Mouse (Mus musculus) MEL (cell line): ENCODE data around the gene Slco3a1. TPM values are rescaled to one million over a fixed set of nuclear protein-coding genes. Genes with fewer than 3 reads are reported as not detected.

Source experiments
- DNase-seq: peaks from one replicate; pipeline ENCODE4 v3.0.0; 2011; ENCODE audit warnings: low read depth, low spot score
- H3K27ac ChIP-seq: 2 replicates; pipeline ENCODE4 v1.5.1; 2012; ENCODE audit warnings: low read depth, mild to moderate bottlenecking, control low read depth, low read length, moderate library complexity; ENCODE audit not compliant: control insufficient read depth
- H3K27me3 ChIP-seq, 2 experiments: fragments of 150-350 bp in 1 of 2; sonication (generic) in 1 of 2; 2 replicates each; pipeline ENCODE4 v1.6.1; 2012; ENCODE audit warnings: low read length in 2 of 2, mild to moderate bottlenecking in 2 of 2, improper control_type of control experiment in 1 of 2, moderate library complexity in 1 of 2; ENCODE audit not compliant: insufficient read depth in 2 of 2, control insufficient read depth in 1 of 2
- H3K36me3 ChIP-seq, 2 experiments: 2 replicates each; pipeline ENCODE4 v1.6.1; 2012 to 2014; ENCODE audit warnings: low read length in 2 of 2, improper control_type of control experiment in 1 of 2, inconsistent platforms in 1 of 2, mild to moderate bottlenecking in 1 of 2; ENCODE audit not compliant: insufficient read depth in 2 of 2, control insufficient read depth in 1 of 2
- H3K4me1 ChIP-seq, 2 experiments: fragments of 150-350 bp in 1 of 2; sonication (generic) in 1 of 2; 2 replicates each; pipeline ENCODE4 v1.6.1; 2012; ENCODE audit warnings: low read length in 2 of 2, improper control_type of control experiment in 1 of 2, mild to moderate bottlenecking in 1 of 2; ENCODE audit not compliant: insufficient read depth in 2 of 2, control insufficient read depth in 1 of 2
- H3K4me3 ChIP-seq, 2 experiments: fragments of 150-350 bp in 1 of 2; sonication (generic) in 1 of 2; 2 replicates each; pipeline ENCODE4 v1.5.1; 2012; ENCODE audit warnings: low read depth in 2 of 2, low read length in 2 of 2, mild to moderate bottlenecking in 2 of 2, moderate library complexity in 2 of 2, control low read depth in 1 of 2, improper control_type of control experiment in 1 of 2; ENCODE audit not compliant: control insufficient read depth in 1 of 2, insufficient read depth in 1 of 2
- H3K79me2 ChIP-seq: 2 replicates; pipeline ENCODE4 v1.6.1; 2012; ENCODE audit warnings: mild to moderate bottlenecking, low read length, moderate library complexity; ENCODE audit not compliant: control insufficient read depth, poor library complexity, insufficient read depth
- H3K9ac ChIP-seq: 2 replicates; pipeline ENCODE4 v1.6.1; 2012; ENCODE audit warnings: low read depth, mild to moderate bottlenecking, control low read depth, low read length, moderate library complexity; ENCODE audit not compliant: control insufficient read depth, poor library complexity, severe bottlenecking
- H3K9me3 ChIP-seq: fragments of 150-350 bp; sonication (generic); replicated peaks from 2 replicates; pipeline ENCODE4 v1.6.1; 2012; ENCODE audit warnings: mild to moderate bottlenecking, low read length, improper control_type of control experiment, moderate library complexity; ENCODE audit not compliant: insufficient read depth
- CHD1 ChIP-seq: IDR thresholded peaks from 2 replicates; pipeline ENCODE4 v1.6.1; 2012; ENCODE audit warnings: low read depth, mild to moderate bottlenecking, inconsistent platforms, low read length, improper control_type of control experiment
- HCFC1 ChIP-seq: IDR thresholded peaks from 2 replicates; pipeline ENCODE4 v1.6.1; 2012; ENCODE audit warnings: low read depth, mild to moderate bottlenecking, inconsistent platforms, low read length, improper control_type of control experiment, moderate library complexity
- KAT2A ChIP-seq: conservative IDR thresholded peaks from 2 replicates; pipeline ENCODE4 v1.6.1; 2012; ENCODE audit warnings: low read depth, low read length, improper control_type of control experiment, inconsistent platforms
- MYB ChIP-seq: IDR thresholded peaks from 2 replicates; pipeline ENCODE4 v1.6.1; 2011; ENCODE audit warnings: mild to moderate bottlenecking, low read depth, low read length, improper control_type of control experiment
- NRF1 ChIP-seq: IDR thresholded peaks from 2 replicates; pipeline ENCODE4 v1.6.1; 2014; ENCODE audit warnings: low read depth, mild to moderate bottlenecking, inconsistent platforms, low read length, improper control_type of control experiment, moderate library complexity; ENCODE audit not compliant: poor library complexity, insufficient read depth, severe bottlenecking
- TBP ChIP-seq: IDR thresholded peaks from 2 replicates; pipeline ENCODE4 v1.8.0; 2011; ENCODE audit warnings: low read depth, low read length, improper control_type of control experiment
- ZKSCAN1 ChIP-seq: IDR thresholded peaks from 2 replicates; pipeline ENCODE4 v1.6.1; 2012; ENCODE audit warnings: low read depth, mild to moderate bottlenecking, inconsistent platforms, low read length, improper control_type of control experiment, moderate library complexity
- polyA plus RNA-seq, 2 experiments: library from polyadenylated mRNA; stranded (reverse) in 1 of 2; unstranded in 1 of 2; fragments of >175 nt in 1 of 2; fragments of >200 nt in 1 of 2; gene quantifications; 2 replicates each; pipeline versions ENCODE4 v1.2.1 to v1.2.4; 2012; ENCODE audit warnings: low replicate concordance in 2 of 2, low read depth in 1 of 2; ENCODE audit not compliant: insufficient read length in 2 of 2, insufficient read depth in 1 of 2, missing spikeins in 1 of 2
- total RNA-seq: library from RNA; depleted of rRNA; stranded (reverse); fragments of 300-350 nt; gene quantifications from 2 replicates; pipeline ENCODE4 v1.2.3, GENCODE M21; 2012

Gene Slco3a1
- total and polyA plus RNA-seq, 3 experiments: 17.6 to 20.9 TPM; not detected in 1

- DNase-seq: no peak
- Histone ChIP-seq H3K4me1 (no peaks in the 10 kb centered on the region), H3K36me3 (no peaks in the 10 kb centered on the region; a peak in 1 of 4 replicates), H3K9ac (no peak overlapping the region), H3K27me3 (no peaks in the 10 kb centered on the region), H3K9me3 (no peaks in the 10 kb centered on the region), H3K4me3 (no peak overlapping the region), H3K27ac (no peak overlapping the region), H3K79me2 (no peaks in the 10 kb centered on the region)
- no peak for TF ChIP-seq HCFC1
Measured at GRCm38 (mm10) chr7:74540933-74541725, 13.5 kb downstream of the Slco3a1 start.

- H3K9me3 ChIP-seq: no peaks in the 10 kb centered on the region
- no peaks in the 10 kb centered on the region for H3K36me3 ChIP-seq
- no peak overlapping the region for H3K9ac ChIP-seq
Measured at GRCm38 (mm10) chr7:74536186-74536585, 18.4 kb downstream of the Slco3a1 start.

GRCm38 (mm10) chr7:74531468-74532097 lies 23.0 kb downstream of the Slco3a1 start:
- Histone ChIP-seq H3K9ac (no peak overlapping the region), H3K4me1 (no peaks in the 10 kb centered on the region), H3K79me2 (no peaks in the 10 kb centered on the region), H3K27ac (no peak overlapping the region), H3K36me3 (no peaks in the 10 kb centered on the region; a peak in 2 of 4 replicates), H3K4me3 (no peak overlapping the region), H3K9me3 (no peaks in the 10 kb centered on the region), H3K27me3 (no peaks in the 10 kb centered on the region)
- no peak for TF ChIP-seq TBP
- no peak for TF ChIP-seq KAT2A
- no peak for TF ChIP-seq MYB
- TF ChIP-seq HCFC1: no peak
- no peak for TF ChIP-seq NRF1
- no peak for TF ChIP-seq CHD1
- no peak for DNase-seq

More at GRCm38 (mm10) chr7:74536186-74536585, 18.4 kb downstream of the Slco3a1 start:
- no peak for DNase-seq
- TF ChIP-seq ZKSCAN1: no peak
- H3K4me3 ChIP-seq: no peak overlapping the region
- no peak overlapping the region for H3K27ac ChIP-seq
- H3K79me2 ChIP-seq: no peaks in the 10 kb centered on the region
- no peaks in the 10 kb centered on the region for H3K27me3 ChIP-seq
- H3K4me1 ChIP-seq: no peaks in the 10 kb centered on the region
